Mouse (Mus musculus): ENCODE results near the gene Gramd1c.

Gene Gramd1c

GRCm38 (mm10) chr16:44018372-44018771 lies 44.8 kb downstream of the Gramd1c start:
- DNase-seq = no peak

- no peak for DNase-seq
Observed at GRCm38 (mm10) chr16:44017707-44018106, 45.4 kb downstream of the Gramd1c start.

GRCm38 (mm10) chr16:44016164-44016563 lies 47.0 kb downstream of the Gramd1c start:
- peak; percentile 29 to 45 for DNase-seq

- DNase-seq = no peak
Observed at GRCm38 (mm10) chr16:44015416-44016158, 47.6 kb downstream of the Gramd1c start.

- DNase-seq = no peak
Observed at GRCm38 (mm10) chr16:44011010-44011409, 52.1 kb downstream of the Gramd1c start.

GRCm38 (mm10) chr16:44002086-44002485 lies 61.1 kb downstream of the Gramd1c start:
- no peak for DNase-seq

GRCm38 (mm10) chr16:43999541-43999940 lies 63.6 kb downstream of the Gramd1c start:
- DNase-seq = no peak

- DNase-seq = no peak
Observed at GRCm38 (mm10) chr16:43999111-43999510, 64.0 kb downstream of the Gramd1c start.

GRCm38 (mm10) chr16:43994623-43995022 lies 68.5 kb downstream of the Gramd1c start:
- no peak for DNase-seq

- no peak for DNase-seq
Observed at GRCm38 (mm10) chr16:43986299-43986698, 76.8 kb downstream of the Gramd1c start.

- no peak for DNase-seq
Observed at GRCm38 (mm10) chr16:43980110-43980609, 83.0 kb downstream of the Gramd1c start.

GRCm38 (mm10) chr16:43979328-43980109 lies 83.6 kb downstream of the Gramd1c start, which contains the start of gene Zdhhc23:
TSS of gene Zdhhc23 (minus strand) at chr16:43979791.
- peak; percentile 66 to 76 for DNase-seq

GRCm38 (mm10) chr16:43979010-43979327 lies 84.2 kb downstream of the Gramd1c start:
- no peak for DNase-seq

GRCm38 (mm10) chr16:43973606-43974220 lies 89.4 kb downstream of the Gramd1c start:
- DNase-seq = no peak

GRCm38 (mm10) chr16:43973147-43973546 lies 90.0 kb downstream of the Gramd1c start:
- no peak for DNase-seq

- DNase-seq = no peak
Observed at GRCm38 (mm10) chr16:43972391-43972790, 90.8 kb downstream of the Gramd1c start.

- no peak for DNase-seq
Observed at GRCm38 (mm10) chr16:43971741-43972140, 91.4 kb downstream of the Gramd1c start.

GRCm38 (mm10) chr16:43971189-43971588 lies 92.0 kb downstream of the Gramd1c start:
- DNase-seq = no peak

- peak; percentile 26 to 53 for DNase-seq
Observed at GRCm38 (mm10) chr16:43970426-43970825, 92.7 kb downstream of the Gramd1c start.

GRCm38 (mm10) chr16:43965781-43966389 lies 97.3 kb downstream of the Gramd1c start:
- DNase-seq = no peak

- no peak for DNase-seq
Observed at GRCm38 (mm10) chr16:43963780-43964179, 99.4 kb downstream of the Gramd1c start.

GRCm38 (mm10) chr16:43963291-43963690 lies 99.9 kb downstream of the Gramd1c start:
- DNase-seq = no peak

- DNase-seq = no peak
Observed at GRCm38 (mm10) chr16:43958038-43958437, 105.1 kb downstream of the Gramd1c start.

Data from thymus, postnatal 36 days (tissue).